Mouse (Mus musculus) kidney, postnatal 14 days (tissue): Measurements from ENCODE around the gene Tm4sf1.

Experiments used
- DNase-seq: peaks from one replicate; pipeline ENCODE4 v3.0.0; 2022; ENCODE audit warnings: mixed read lengths

Gene Tm4sf1

GRCm38 (mm10) chr3:57301921-57302539 lies at the start of gene Tm4sf1:
TSS of gene Tm4sf1 (minus strand) at chr3:57301988.
- DNase-seq = no peak

GRCm38 (mm10) chr3:57344811-57345210 lies 43.0 kb upstream of the Tm4sf1 start:
- no peak for DNase-seq

- DNase-seq = no peak
Measured at GRCm38 (mm10) chr3:57343837-57344607, 42.2 kb upstream of the Tm4sf1 start.

GRCm38 (mm10) chr3:57342976-57343375 lies 41.2 kb upstream of the Tm4sf1 start:
- DNase-seq = no peak

- DNase-seq = no peak
Measured at GRCm38 (mm10) chr3:57341321-57341720, 39.5 kb upstream of the Tm4sf1 start.

- DNase-seq = peak; percentile 74
Measured at GRCm38 (mm10) chr3:57335080-57335815, 33.5 kb upstream of the Tm4sf1 start.

GRCm38 (mm10) chr3:57327941-57328340 lies 26.2 kb upstream of the Tm4sf1 start:
- no peak for DNase-seq

GRCm38 (mm10) chr3:57307076-57307475 lies 5.3 kb upstream of the Tm4sf1 start:
- DNase-seq = no peak

- no peak for DNase-seq
Measured at GRCm38 (mm10) chr3:57305564-57305963, 3.8 kb upstream of the Tm4sf1 start.

- DNase-seq = no peak
Measured at GRCm38 (mm10) chr3:57304484-57304883, 2.7 kb upstream of the Tm4sf1 start.

- no peak for DNase-seq
Measured at GRCm38 (mm10) chr3:57304050-57304449, 2.3 kb upstream of the Tm4sf1 start.

GRCm38 (mm10) chr3:57303486-57303885 lies 1.7 kb upstream of the Tm4sf1 start:
- no peak for DNase-seq

- DNase-seq = no peak
Measured at GRCm38 (mm10) chr3:57302886-57303285, 1.1 kb upstream of the Tm4sf1 start.

GRCm38 (mm10) chr3:57301366-57301765 lies 422 bp downstream of the Tm4sf1 start:
- DNase-seq = no peak

- no peak for DNase-seq
Measured at GRCm38 (mm10) chr3:57297991-57298390, 3.8 kb downstream of the Tm4sf1 start.

GRCm38 (mm10) chr3:57296574-57296973 lies 5.2 kb downstream of the Tm4sf1 start:
- DNase-seq = no peak

GRCm38 (mm10) chr3:57295631-57296030 lies 6.2 kb downstream of the Tm4sf1 start:
- DNase-seq = no peak

- peak; percentile 84 for DNase-seq
Measured at GRCm38 (mm10) chr3:57294742-57295525, 6.9 kb downstream of the Tm4sf1 start.

GRCm38 (mm10) chr3:57293925-57294324 lies 7.9 kb downstream of the Tm4sf1 start:
- no peak for DNase-seq

- DNase-seq = peak; percentile 27
Measured at GRCm38 (mm10) chr3:57292826-57293225, 9.0 kb downstream of the Tm4sf1 start.

- DNase-seq = peak; percentile 22
Measured at GRCm38 (mm10) chr3:57288944-57289491, 12.8 kb downstream of the Tm4sf1 start.
